Mouse (Mus musculus) R1 (cell line): Measurements from ENCODE around the gene Syt12.
A peak's percentile ranks its signal among the peaks of the same experiment; 100 is the strongest.
"Not testable (repeated sequence)": the region's sequence is repeated elsewhere in the genome, so short reads cannot be mapped to it uniquely, and the experiment has no call there.

Source experiments
- DNase-seq: peaks from one replicate; pipeline ENCODE4 v3.0.0-alpha.2; 2018; ENCODE audit warnings: low read depth, low spot score

Gene Syt12

DNA sequence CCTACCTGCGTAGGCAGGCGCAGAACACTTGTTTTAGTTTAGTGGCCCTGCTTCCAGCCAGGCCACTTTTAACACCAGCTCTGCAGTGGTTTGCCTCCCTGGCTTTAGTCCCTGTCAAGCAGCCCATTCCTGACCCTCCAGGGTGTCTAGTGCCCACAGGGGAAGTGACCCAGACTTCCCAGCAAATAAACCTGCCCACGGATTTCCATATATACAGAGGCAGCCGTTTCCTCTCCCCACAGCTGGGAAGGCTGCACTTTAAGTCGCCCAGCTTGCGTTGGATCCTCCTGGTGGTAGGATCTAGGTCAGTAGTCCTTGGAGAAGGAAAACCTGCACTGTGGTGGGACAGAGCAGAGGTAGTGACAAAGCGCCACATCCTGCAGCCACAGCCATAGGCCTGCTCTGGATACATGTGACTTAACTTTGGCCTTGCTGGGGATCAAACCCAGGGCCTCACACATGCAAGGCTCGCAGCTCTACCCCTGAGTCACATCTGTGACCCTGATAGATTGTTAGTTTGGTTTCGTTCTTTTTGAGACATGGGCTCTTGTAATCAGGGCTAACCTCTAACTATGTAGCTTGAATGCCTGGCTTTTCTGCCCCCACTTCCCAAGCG is 13.9 kb upstream of the Syt12 start:
- DNase-seq = no peak

DNA sequence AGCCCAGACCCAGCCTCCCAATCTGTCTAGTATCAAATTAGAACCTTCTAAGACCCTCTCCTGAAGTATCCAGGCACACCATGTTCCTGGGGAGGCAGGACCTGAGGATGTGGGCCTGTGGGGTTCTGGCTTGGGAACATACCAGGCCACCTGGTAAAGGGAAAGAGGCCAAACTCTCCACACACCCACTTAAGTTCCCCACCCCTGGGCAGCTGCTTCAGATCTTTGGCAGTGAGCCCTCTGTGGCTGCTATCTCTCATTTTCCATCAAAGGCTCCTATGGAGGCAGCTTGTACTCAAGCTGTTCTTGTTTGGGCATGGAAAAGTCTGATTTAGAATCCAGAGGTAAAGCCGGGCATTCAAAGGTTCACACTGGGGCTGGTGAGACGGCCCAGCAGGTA is 10.6 kb upstream of the Syt12 start:
- no peak for DNase-seq

DNA sequence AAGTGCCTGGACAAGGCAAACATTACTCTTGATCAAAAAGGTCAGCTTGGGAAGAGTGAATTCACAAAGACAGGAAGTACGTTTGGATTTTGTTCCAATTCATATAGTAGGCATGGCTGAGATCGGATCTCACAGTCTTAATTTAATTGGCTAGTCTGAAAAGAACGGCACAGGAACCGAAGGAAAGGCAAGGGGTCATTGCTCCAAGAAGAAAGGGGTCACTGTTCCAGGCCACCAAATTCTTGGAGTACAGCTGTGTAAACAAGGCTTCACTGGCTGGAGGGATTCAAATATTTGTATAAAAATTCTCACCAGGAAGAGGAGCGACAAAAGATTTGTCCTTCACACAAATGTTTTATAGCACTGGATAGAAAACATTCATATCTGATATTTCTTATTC is 7.8 kb upstream of the Syt12 start:
- no peak for DNase-seq

DNA sequence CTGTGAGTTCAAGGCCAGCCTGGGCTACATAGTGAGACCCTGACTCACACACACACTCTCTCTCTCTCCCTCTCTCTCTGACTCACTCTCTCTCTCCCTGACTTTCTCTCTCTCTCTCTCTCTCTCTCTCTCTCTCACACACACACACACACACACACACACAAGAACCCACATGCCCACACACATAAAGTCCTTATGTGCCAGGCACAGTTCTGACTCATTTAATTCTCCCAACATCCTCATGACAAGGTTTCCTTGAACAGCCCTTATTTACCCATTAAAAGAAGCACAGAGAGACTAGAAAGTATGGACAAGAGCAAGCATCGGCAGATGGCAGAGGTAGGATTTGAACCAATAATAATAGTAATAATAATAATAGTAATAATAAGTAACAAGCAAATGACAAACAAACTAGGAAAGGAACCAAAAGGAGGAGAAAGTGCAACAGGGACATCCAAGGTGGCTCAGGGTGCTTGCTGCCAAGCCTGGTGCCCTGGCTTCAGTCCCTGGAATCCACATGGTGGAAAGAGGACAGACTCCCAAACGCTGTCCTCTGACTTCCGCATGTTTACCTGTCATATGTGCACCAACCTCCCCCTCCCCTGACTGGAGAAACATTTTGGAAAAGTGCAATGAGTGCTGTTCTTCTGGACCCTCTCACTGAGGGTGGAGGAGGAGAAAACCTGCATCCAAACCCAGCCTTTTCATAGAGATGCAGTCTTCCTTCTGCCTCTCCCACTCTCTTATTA is 5.0 kb upstream of the Syt12 start:
- DNase-seq = no peak

DNA sequence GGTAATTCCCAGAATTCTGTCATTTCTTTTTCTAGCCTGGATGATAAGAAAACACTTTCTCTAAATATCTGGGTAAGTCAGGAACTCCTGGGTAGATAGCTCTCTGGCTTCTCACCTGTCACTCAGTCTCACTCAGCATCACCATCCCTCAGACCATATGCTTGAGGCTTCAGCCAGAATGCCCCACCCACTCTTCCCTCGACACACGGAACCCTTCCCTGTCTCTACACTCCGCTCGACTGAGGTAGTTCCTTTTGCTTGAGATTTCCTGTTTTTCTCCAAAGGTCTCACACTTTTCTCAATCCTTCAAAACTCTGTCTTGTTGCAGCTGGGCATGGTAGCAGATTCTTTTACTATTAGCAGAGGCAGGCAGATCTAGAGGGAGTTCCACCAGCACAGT is 4.1 kb upstream of the Syt12 start:
- no peak for DNase-seq

GRCm38 (mm10) chr19:4480041-4480440 is 2.8 kb upstream of the Syt12 start:
- DNase-seq = no peak

DNA sequence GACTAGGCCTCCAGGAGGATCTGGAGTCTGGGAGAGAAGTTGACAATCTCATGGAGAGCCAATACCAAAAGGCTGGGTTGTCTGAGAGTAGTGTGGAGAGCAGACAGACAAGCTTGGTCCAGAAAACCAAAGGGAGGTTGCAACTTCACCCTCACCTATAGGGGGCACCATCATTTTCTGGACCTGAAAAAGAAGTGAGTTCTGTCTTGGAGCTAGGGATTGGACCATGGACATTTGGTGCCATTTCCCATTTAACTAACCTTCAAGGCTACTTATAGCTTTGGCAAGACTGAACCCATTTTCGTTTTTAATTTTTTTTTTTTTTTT is 906 bp upstream of the Syt12 start:
- peak; percentile 86 for DNase-seq

DNA sequence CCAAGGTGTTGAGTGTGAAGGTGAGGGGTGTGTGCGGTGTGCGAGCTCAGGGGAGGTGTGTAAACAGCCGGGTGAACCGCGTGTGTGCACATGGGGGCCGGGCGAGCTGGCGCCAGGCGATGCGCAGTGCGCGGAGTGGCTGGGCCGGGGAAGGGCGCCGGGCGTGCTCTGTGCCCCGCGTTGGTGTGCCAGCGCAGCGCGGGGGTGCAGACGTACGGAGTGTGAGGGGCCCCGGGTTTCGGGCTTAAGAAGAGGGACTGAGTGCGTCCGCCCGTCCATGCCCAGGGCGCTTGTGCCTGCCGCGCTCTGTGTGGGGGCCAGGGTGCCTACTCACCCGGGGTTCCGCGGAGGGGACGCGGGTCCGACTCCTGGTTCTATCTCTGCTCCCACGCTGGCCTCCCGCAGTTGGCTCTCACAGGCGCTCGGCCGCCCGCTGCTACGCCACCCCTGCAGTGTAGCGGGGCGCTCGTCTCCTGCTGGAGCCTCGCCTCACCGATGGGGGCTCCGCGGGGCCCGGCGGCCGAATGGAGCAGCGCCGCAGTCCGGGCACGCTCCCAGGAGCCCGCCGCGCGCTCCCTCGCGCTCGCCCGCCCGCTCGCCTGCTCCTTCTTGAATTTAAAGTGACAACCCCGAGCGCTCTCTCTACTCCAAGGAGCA is 518 bp downstream of the Syt12 start:
- DNase-seq = peak; percentile 58

GRCm38 (mm10) chr19:4475224-4475925 is 1.9 kb downstream of the Syt12 start:
- DNase-seq = no peak

- DNase-seq = no peak
These were observed 2.5 kb downstream of the Syt12 start for GRCm38 (mm10) chr19:4474739-4475138.

DNA sequence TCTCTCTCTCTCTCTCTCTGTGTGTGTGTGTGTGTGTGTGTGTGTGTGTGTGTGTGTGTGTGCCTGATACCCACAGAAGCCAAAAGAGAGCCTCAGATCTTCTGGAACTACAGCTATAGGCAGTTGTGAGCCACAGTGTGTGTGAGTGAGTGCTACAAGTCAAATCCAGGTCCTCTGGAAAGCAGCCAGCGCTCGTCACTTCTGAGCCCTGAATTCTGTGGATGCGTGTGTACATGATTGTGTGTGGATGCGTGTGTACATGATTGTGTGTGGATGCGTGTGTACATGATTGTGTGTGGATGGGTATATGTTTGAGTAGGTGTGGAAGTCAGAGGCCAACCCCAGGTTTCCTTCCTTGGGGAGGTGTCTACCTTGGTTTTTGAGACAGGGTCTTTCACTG is 3.7 kb downstream of the Syt12 start:
- no peak for DNase-seq

DNA sequence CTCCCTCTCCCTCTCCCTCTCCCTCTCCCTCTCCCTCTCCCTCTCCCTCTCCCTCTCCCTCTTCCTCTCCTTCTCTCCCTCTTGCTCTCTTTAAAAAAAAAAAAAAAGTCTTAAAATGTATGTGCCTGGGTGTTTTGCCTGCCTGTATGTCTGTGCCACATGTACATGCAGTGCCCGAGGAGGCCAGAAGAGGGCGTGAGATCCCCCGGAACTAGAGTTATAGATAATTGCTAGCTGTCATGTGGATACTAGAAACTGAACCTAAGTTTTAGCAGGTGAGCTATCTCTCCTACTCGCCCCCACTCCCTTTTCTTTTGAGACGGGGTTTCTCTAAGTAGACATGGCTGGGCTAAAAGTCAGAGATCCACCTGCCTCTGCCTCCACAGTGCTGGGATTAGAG is 8.9 kb downstream of the Syt12 start:
- peak; percentile 56 for DNase-seq

- no peak for DNase-seq
These were observed 12.6 kb downstream of the Syt12 start for GRCm38 (mm10) chr19:4464666-4465065.

GRCm38 (mm10) chr19:4461981-4462380 is 15.3 kb downstream of the Syt12 start:
- DNase-seq = no peak

- DNase-seq = peak; percentile 80
These were observed 21.0 kb downstream of the Syt12 start for GRCm38 (mm10) chr19:4456227-4456626.

GRCm38 (mm10) chr19:4455071-4455800 is 22.0 kb downstream of the Syt12 start:
- no peak for DNase-seq

GRCm38 (mm10) chr19:4454040-4454439 is 23.2 kb downstream of the Syt12 start:
- not testable (repeated sequence) for DNase-seq

DNA sequence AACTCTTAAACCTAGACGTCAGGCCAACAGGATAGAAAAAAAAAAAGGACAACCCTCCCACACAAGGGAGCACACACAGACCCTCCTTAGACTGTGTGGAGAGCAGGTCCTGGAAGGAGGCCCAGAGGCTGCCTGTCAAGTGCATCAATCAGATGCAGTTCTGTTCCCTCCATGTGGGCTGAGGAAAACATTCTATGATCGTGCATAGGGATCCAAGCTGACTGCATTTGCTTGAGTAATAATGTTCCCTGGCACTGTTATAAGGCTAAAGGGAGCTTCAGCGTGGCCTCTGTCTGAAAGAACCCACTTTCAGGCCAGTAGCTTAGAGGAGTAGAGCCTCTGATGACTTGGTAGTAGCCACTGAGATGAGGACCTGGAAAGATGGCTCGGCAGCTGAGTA is 24.7 kb downstream of the Syt12 start:
- no peak for DNase-seq

- DNase-seq = peak; percentile 50
These were observed 25.3 kb downstream of the Syt12 start for GRCm38 (mm10) chr19:4451965-4452364.

GRCm38 (mm10) chr19:4451098-4451497 is 26.1 kb downstream of the Syt12 start:
- no peak for DNase-seq

- DNase-seq = no peak
These were observed 26.6 kb downstream of the Syt12 start for GRCm38 (mm10) chr19:4450666-4451065.

GRCm38 (mm10) chr19:4449230-4449629 is 28.0 kb downstream of the Syt12 start:
- no peak for DNase-seq
